Mouse (Mus musculus) heart, embryonic 16.5 days (tissue): ENCODE results near the gene Aox2. TPM values are rescaled to one million over a fixed set of nuclear protein-coding genes. Genes with fewer than 3 reads are reported as not detected.

Source experiments
- ATAC-seq: fragments of 200-750 bp; cut with Nextera tagmentation; replicated peaks from 2 replicates; pipeline ENCODE4 v1.8.0; 2017; ENCODE audit warnings: moderate number of reproducible peaks; ENCODE audit not compliant: insufficient read depth, low FRiP score; ENCODE audit errors: extremely low read depth
- H3K27ac ChIP-seq: fragments of 300-500 bp; sonication (generic); 2 replicates; pipeline ENCODE4 v1.5.1; 2014; ENCODE audit warnings: mild to moderate bottlenecking, low read length, control low read depth, moderate library complexity
- H3K27me3 ChIP-seq: fragments of 300-500 bp; sonication (generic); 2 replicates; pipeline ENCODE4 v1.6.1; 2014; ENCODE audit warnings: low read length, mixed read lengths; ENCODE audit not compliant: control insufficient read depth, insufficient read depth
- H3K36me3 ChIP-seq: fragments of 300-500 bp; sonication (generic); 2 replicates; pipeline ENCODE4 v1.6.1; 2014; ENCODE audit not compliant: control insufficient read depth, insufficient read depth
- H3K4me1 ChIP-seq: fragments of 300-500 bp; sonication (generic); 2 replicates; pipeline ENCODE4 v1.6.1; 2014; ENCODE audit warnings: low read length, mixed read lengths; ENCODE audit not compliant: control insufficient read depth, insufficient read depth
- H3K4me2 ChIP-seq: fragments of 300-500 bp; sonication (generic); 2 replicates; pipeline ENCODE4 v1.6.1; 2014; ENCODE audit warnings: low read depth, mild to moderate bottlenecking, control low read depth, low read length
- H3K4me3 ChIP-seq: fragments of 300-500 bp; sonication (generic); 2 replicates; pipeline ENCODE4 v1.5.1; 2014; ENCODE audit warnings: mild to moderate bottlenecking, control low read depth, low read length
- H3K9ac ChIP-seq: fragments of 300-500 bp; sonication (generic); 2 replicates; pipeline ENCODE4 v1.6.1; 2014; ENCODE audit warnings: low read length, control low read depth
- H3K9me3 ChIP-seq: fragments of 300-500 bp; sonication (generic); replicated peaks from 2 replicates; pipeline ENCODE4 v1.6.1; 2016; ENCODE audit warnings: low read length; ENCODE audit not compliant: control insufficient read depth
- WGBS: fragments of 180-500 bp; shearing (Covaris S2); extraction: QIAGEN DNeasy Blood & Tissue Kit; methylation state at CpG from one replicate; pipeline ENCODE4 v1.1.7; 2014; 5-methylcytosine and 5-hydroxymethylcytosine counted together
- polyA plus RNA-seq: library from polyadenylated mRNA; unstranded; fragments of >200 nt; fragmentation: Nextera tagmentation; extraction: Ambion mirVana; gene quantifications from 2 replicates; pipeline ENCODE4 v1.2.1, GENCODE M21; 2015

Aox2 gene
- 0.05 TPM in 1 of 2 replicates, not detected in the other for polyA plus RNA-seq

GRCm38 (mm10) chr1:58278026-58278425 lies at the start of gene Aox2:
Gene Aox2 (plus strand): TSS chr1:58278326.
- WGBS: 78% methylated on average over 5 of the region's 5 CpGs
- H3K27me3 ChIP-seq: peaks cover 2% of the 10 kb centered on the region; the same call in 1 of the 2 replicates

DNA sequence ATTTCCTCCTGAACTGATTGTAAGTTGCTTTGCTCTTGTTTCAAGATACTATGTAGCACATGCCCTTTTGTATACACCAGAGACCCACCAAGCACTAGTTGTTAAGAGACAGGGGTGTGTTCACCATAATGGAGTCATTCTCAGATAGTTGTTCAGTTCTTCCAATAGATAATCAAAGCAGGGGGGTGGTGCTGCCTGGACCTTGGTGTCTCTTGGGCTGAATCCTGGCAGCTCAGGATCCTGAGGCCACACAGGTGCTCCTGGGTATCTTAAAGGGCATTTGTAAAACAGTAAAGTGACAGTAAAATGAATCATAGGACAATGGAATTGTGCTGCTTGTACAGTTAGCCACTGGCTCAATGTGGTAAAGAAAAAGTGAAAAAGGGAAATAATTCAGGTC lies 49.2 kb upstream of the Aox2 start:
- Histone ChIP-seq H3K9me3 (no peaks in the 10 kb centered on the region), H3K9ac (no peak overlapping the region), H3K4me3 (no peak overlapping the region), H3K36me3 (no peaks in the 10 kb centered on the region), H3K27me3 (no peaks in the 10 kb centered on the region), H3K4me1 (peaks cover 2% of the 10 kb centered on the region; the same call in 1 of the 2 replicates), H3K27ac (no peak overlapping the region), H3K4me2 (no peak overlapping the region)
- no peak for ATAC-seq

More at GRCm38 (mm10) chr1:58278026-58278425, at the start of gene Aox2:
- ATAC-seq: no peak
- Histone ChIP-seq H3K4me3 (no peak within 1 kb of the TSS), H3K9me3 (no peaks in the 10 kb centered on the region), H3K4me1 (no peaks in the 10 kb centered on the region), H3K4me2 (no peak within 1 kb of the TSS), H3K9ac (no peak within 1 kb of the TSS), H3K27ac (no peak within 1 kb of the TSS), H3K36me3 (no peaks in the 10 kb centered on the region)

GRCm38 (mm10) chr1:58229774-58230173 lies 48.4 kb upstream of the Aox2 start:
- Histone ChIP-seq H3K4me3 (no peak overlapping the region), H3K36me3 (no peaks in the 10 kb centered on the region), H3K4me2 (no peak overlapping the region), H3K9me3 (no peaks in the 10 kb centered on the region), H3K27ac (no peak overlapping the region), H3K9ac (no peak overlapping the region), H3K4me1 (peaks cover 2% of the 10 kb centered on the region; the same call in 1 of the 2 replicates), H3K27me3 (no peaks in the 10 kb centered on the region)
- WGBS: 77% methylated on average over 4 of the region's 4 CpGs
- ATAC-seq: no peak

DNA sequence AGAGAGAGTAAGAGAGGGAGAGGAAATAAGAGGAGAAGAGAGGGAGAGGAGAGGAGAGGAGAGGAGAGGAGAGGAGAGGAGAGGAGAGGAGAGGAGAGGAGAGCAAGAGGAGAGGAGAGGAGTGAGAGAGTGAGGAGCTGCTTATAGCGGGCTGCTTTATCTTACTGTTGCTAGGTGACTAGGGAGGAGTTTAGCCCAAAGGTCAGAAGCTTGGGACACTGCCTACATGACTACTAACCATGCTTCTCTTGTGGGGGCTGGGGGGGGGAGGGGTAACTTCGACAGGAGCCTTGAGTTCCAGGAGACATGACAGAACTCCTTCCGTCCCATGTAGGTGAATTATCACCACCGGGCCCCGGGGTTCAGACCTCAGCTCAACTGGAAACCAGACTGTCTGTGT lies 47.6 kb upstream of the Aox2 start:
- H3K9ac ChIP-seq: no peak overlapping the region
- WGBS: 36% methylated on average over 5 of the region's 5 CpGs
- H3K27ac ChIP-seq: no peak overlapping the region
- no peaks in the 10 kb centered on the region for H3K9me3 ChIP-seq
- H3K4me3 ChIP-seq: no peak overlapping the region
- no peak overlapping the region for H3K4me2 ChIP-seq
- H3K36me3 ChIP-seq: no peaks in the 10 kb centered on the region
- ATAC-seq: no peak
- peaks cover 2% of the 10 kb centered on the region; the same call in 1 of the 2 replicates for H3K4me1 ChIP-seq
- H3K27me3 ChIP-seq: no peaks in the 10 kb centered on the region

DNA sequence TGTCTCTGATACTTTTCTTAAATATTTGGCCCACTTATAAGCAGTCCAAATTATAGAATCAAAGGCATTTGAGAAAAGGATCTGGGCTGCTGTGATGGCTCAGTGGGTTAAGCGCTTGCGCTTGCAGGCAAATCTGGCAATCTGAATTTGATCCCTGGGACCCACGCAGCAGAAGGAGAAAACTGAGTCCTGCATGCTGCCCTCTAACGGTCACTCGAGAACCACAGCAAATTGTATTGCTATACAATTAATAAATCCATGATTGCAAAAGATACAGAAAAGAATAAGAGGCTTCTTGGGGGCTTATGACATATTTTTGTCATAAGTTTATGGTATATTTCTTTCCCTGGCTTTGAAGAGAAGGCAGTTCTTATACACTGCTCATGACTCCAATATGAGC lies 42.7 kb upstream of the Aox2 start:
- H3K27me3 ChIP-seq: no peaks in the 10 kb centered on the region
- peaks cover 2% of the 10 kb centered on the region; the same call in 1 of the 2 replicates for H3K4me1 ChIP-seq
- H3K27ac ChIP-seq: no peak overlapping the region
- no peak overlapping the region for H3K9ac ChIP-seq
- H3K4me3 ChIP-seq: no peak overlapping the region
- whole genome bisulfite sequencing: 39% methylated on average over 5 of the region's 5 CpGs
- no peak overlapping the region for H3K4me2 ChIP-seq
- no peak for ATAC-seq
- H3K36me3 ChIP-seq: no peaks in the 10 kb centered on the region
- H3K9me3 ChIP-seq: no peaks in the 10 kb centered on the region

DNA sequence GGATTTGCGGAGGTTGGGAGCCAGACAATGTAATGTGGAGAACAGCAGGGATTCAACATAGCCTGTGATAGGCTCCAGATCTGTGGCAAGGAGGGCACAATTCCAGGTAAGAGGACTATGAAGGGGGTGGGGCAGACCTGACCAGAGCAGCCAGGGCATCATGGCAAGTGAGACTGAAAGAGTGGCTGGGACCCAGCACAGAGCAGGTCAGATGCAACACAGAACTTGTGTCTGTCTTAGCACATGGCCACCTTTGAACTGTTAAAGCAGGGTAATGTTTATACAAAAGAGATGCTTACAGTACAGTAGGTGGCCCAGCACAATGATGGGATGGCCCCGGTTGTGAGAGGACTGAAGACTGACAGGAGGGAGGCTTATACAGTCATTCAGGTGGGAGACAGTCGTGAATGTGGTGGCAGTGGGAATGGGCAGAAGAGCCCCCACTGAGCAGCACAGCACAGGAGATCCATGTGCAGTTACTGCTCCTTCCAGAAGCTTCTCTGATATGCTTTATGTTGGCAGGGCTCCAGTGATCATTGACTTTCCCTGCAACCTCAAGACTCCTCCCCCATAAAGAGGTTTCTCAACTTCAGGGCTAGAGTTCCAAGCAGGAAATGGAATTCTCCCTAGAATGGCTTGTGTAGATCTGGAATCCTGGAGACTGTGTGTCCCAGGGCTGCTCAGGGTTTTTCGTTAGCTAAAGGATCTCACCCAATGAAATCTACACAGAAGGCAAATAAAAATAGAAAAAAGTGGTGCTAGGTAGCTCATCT lies 40.4 kb upstream of the Aox2 start:
- ATAC-seq: peak; percentile 28
- H3K27ac ChIP-seq: no peak overlapping the region

DNA sequence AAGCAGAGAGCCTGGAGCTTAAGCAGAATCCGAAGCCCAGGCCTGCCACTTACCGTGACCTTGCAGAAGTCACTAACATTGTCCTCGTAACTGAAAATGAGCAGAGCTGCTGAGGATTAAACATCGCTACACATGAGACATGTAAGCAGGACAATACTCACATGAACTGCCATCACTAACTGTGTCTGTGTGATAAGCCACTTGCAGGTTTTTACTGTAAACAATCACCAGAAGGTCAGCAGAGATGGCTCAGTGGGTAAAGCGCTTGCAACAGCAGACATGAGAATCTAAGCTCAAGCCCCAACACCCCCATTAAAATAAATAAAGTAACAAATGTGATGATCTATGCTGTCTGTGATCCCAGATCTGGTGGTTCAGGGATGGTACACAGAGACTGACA lies 39.7 kb upstream of the Aox2 start:
- H3K9me3 ChIP-seq: no peaks in the 10 kb centered on the region
- no peak overlapping the region for H3K27ac ChIP-seq
- H3K36me3 ChIP-seq: no peaks in the 10 kb centered on the region
- H3K9ac ChIP-seq: no peak overlapping the region
- H3K4me2 ChIP-seq: no peak overlapping the region
- H3K4me1 ChIP-seq: no peaks in the 10 kb centered on the region; the same call in 1 of the 2 replicates
- no peaks in the 10 kb centered on the region for H3K27me3 ChIP-seq
- WGBS: 54% methylated on average over 5 of the region's 5 CpGs
- no peak for ATAC-seq
- H3K4me3 ChIP-seq: no peak overlapping the region

More for the DNA sequence above, 40.4 kb upstream of the Aox2 start:
- H3K27me3 ChIP-seq: no peaks in the 10 kb centered on the region
- 69% methylated on average over 4 of the region's 4 CpGs for WGBS
- no peaks in the 10 kb centered on the region; the same call in 1 of the 2 replicates for H3K4me1 ChIP-seq
- no peaks in the 10 kb centered on the region for H3K36me3 ChIP-seq
- no peaks in the 10 kb centered on the region for H3K9me3 ChIP-seq
- no peak overlapping the region for H3K4me3 ChIP-seq
- no peak overlapping the region for H3K9ac ChIP-seq
- no peak overlapping the region for H3K4me2 ChIP-seq

- no peaks in the 10 kb centered on the region; the same call in 1 of the 2 replicates for H3K4me1 ChIP-seq
- no peak for ATAC-seq
- H3K27me3 ChIP-seq: no peaks in the 10 kb centered on the region
- H3K9ac ChIP-seq: no peak overlapping the region
- no peak overlapping the region for H3K27ac ChIP-seq
- H3K4me2 ChIP-seq: no peak overlapping the region
- no peaks in the 10 kb centered on the region for H3K36me3 ChIP-seq
- no peak overlapping the region for H3K4me3 ChIP-seq
- H3K9me3 ChIP-seq: no peaks in the 10 kb centered on the region
- 88% methylated on average over 9 of the region's 9 CpGs for WGBS
Observed at GRCm38 (mm10) chr1:58238961-58239360, 39.2 kb upstream of the Aox2 start.

GRCm38 (mm10) chr1:58240347-58240746 lies 37.8 kb upstream of the Aox2 start:
- no peaks in the 10 kb centered on the region for H3K36me3 ChIP-seq
- H3K9me3 ChIP-seq: no peaks in the 10 kb centered on the region
- no peak overlapping the region for H3K27ac ChIP-seq
- no peaks in the 10 kb centered on the region for H3K27me3 ChIP-seq
- H3K4me1 ChIP-seq: no peaks in the 10 kb centered on the region; the same call in 1 of the 2 replicates
- H3K4me3 ChIP-seq: no peak overlapping the region
- no peak overlapping the region for H3K4me2 ChIP-seq
- 57% methylated on average over 6 of the region's 6 CpGs for WGBS
- H3K9ac ChIP-seq: no peak overlapping the region
- ATAC-seq: no peak
